Mouse (Mus musculus) cerebellum, adult 2 months (tissue): ENCODE data around the gene Rfx4. TPM values are rescaled to one million over a fixed set of nuclear protein-coding genes. Genes with fewer than 3 reads are reported as not detected.
A peak's percentile ranks its signal among the peaks of the same experiment; 100 is the strongest.

Experiments
- DNase-seq, 2 experiments: peaks; one replicate each; pipeline ENCODE4 v3.0.0; 2021
- H3K27ac ChIP-seq: fragments of 200-500 bp; 2 replicates; pipeline ENCODE4 v1.5.1; 2012; ENCODE audit warnings: low read length, control low read depth, inconsistent platforms; ENCODE audit not compliant: insufficient read depth
- H3K27me3 ChIP-seq: fragments of 200-500 bp; 2 replicates; pipeline ENCODE4 v1.6.1; 2012; ENCODE audit warnings: inconsistent platforms, mild to moderate bottlenecking, low read length, moderate library complexity; ENCODE audit not compliant: control insufficient read depth, insufficient read depth
- H3K4me1 ChIP-seq: fragments of 200-500 bp; 2 replicates; pipeline ENCODE4 v1.6.1; 2011; ENCODE audit warnings: low read length; ENCODE audit not compliant: control insufficient read depth, insufficient read depth
- H3K4me3 ChIP-seq: fragments of 200-500 bp; replicated peaks from 2 replicates; pipeline ENCODE3; 2011; ENCODE audit warnings: mild to moderate bottlenecking, low read depth, low read length, control low read depth; ENCODE audit not compliant: insufficient read depth
- CTCF ChIP-seq: fragments of 200-500 bp; IDR thresholded peaks from 2 replicates; pipeline ENCODE4 v1.5.1; 2011; ENCODE audit warnings: low read depth, mild to moderate bottlenecking, control low read depth, low read length, moderate library complexity, borderline replicate concordance; ENCODE audit not compliant: insufficient read depth
- POLR2A ChIP-seq: fragments of 200-500 bp; IDR thresholded peaks from 2 replicates; pipeline ENCODE4 v1.6.1; 2011; ENCODE audit warnings: low read length, control low read depth, borderline replicate concordance; ENCODE audit not compliant: insufficient read depth
- WGBS: fragments of 180-500 bp; shearing (Covaris S2); methylation state at CpG from one replicate; pipeline ENCODE4 v1.1.7; 2018; 5-methylcytosine and 5-hydroxymethylcytosine counted together
- polyA plus RNA-seq: library from polyadenylated mRNA; depleted of rRNA; stranded (reverse); fragments of >200 nt; gene quantifications from 2 replicates; pipeline ENCODE4 v1.2.3, GENCODE M21; 2012

Gene Rfx4
- polyA plus RNA-seq, 1 experiment: 16.9 TPM

DNA sequence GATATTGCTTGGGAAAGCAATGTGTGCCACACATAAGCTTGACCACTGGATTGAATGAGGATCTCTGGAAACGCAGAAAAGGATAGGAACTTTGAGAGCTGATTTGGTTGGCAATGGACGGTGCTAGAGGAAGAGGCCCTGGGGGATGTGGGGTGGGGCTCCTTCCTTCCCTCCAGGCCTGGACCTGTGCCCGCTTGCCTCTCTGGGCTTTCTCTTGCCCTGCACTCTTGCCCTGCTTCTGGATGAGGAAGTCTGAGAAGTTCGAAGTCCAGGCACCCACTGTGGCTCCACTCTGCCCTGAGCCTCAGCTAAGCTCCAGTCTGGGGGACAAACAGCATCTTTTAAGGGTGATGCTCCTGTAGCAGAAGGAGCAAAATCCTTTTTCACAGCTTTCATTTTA is 67.8 kb downstream of the Rfx4 start:
- H3K27ac ChIP-seq: no peak overlapping the region
- H3K27me3 ChIP-seq: no peaks in the 10 kb centered on the region; the same call in 1 of the 2 replicates
- 31% methylated on average over 4 of the region's 4 CpGs for WGBS

GRCm38 (mm10) chr10:84829009-84829408 is 73.1 kb downstream of the Rfx4 start:
- no peaks in the 10 kb centered on the region for H3K27me3 ChIP-seq
- TF ChIP-seq CTCF: no peak
- no peak for TF ChIP-seq POLR2A
- 90% methylated on average over 8 of the region's 8 CpGs for WGBS
- H3K4me1 ChIP-seq: no peaks in the 10 kb centered on the region
- H3K27ac ChIP-seq: no peak overlapping the region
- H3K4me3 ChIP-seq: no peak overlapping the region
- no peak for DNase-seq

More for the DNA sequence above, 67.8 kb downstream of the Rfx4 start:
- H3K4me3 ChIP-seq: no peak overlapping the region
- H3K4me1 ChIP-seq: no peaks in the 10 kb centered on the region
- no peak for TF ChIP-seq POLR2A
- TF ChIP-seq CTCF: no peak
- DNase-seq: no peak

- 56% methylated on average over 6 of the region's 6 CpGs for WGBS
- H3K27me3 ChIP-seq: no peaks in the 10 kb centered on the region
- no peak for TF ChIP-seq POLR2A
- TF ChIP-seq CTCF: 0 out of 2 replicates have a peak, but pooled peaks have one; percentile 4
- H3K4me1 ChIP-seq: no peaks in the 10 kb centered on the region
- no peak overlapping the region for H3K27ac ChIP-seq
- no peak for DNase-seq
- H3K4me3 ChIP-seq: no peak overlapping the region
Measured at GRCm38 (mm10) chr10:84835596-84835995, 79.7 kb downstream of the Rfx4 start.

- no peaks in the 10 kb centered on the region for H3K4me1 ChIP-seq
- no peak overlapping the region for H3K27ac ChIP-seq
- 21% methylated on average over 4 of the region's 4 CpGs for WGBS
- no peak overlapping the region for H3K4me3 ChIP-seq
- peak in 1 of 2 experiments; percentile 37 for DNase-seq
- no peaks in the 10 kb centered on the region for H3K27me3 ChIP-seq
- no peak for TF ChIP-seq POLR2A
- TF ChIP-seq CTCF: peak; percentile 44; the same call in 1 of the 2 replicates
Measured at GRCm38 (mm10) chr10:84836104-84836503, 80.2 kb downstream of the Rfx4 start.

- DNase-seq: no peak
- Histone ChIP-seq H3K27me3 (no peaks in the 10 kb centered on the region), H3K4me3 (no peak overlapping the region), H3K27ac (no peak overlapping the region), H3K4me1 (no peaks in the 10 kb centered on the region)
- no peak for TF ChIP-seq POLR2A
- no peak for TF ChIP-seq CTCF
- whole genome bisulfite sequencing: 89% methylated on average over 2 of the region's 2 CpGs
Measured at GRCm38 (mm10) chr10:84837355-84837754, 81.5 kb downstream of the Rfx4 start.

- WGBS: 80% methylated on average over 7 of the region's 7 CpGs
- H3K4me1 ChIP-seq: no peaks in the 10 kb centered on the region
- no peaks in the 10 kb centered on the region for H3K27me3 ChIP-seq
- H3K27ac ChIP-seq: no peak overlapping the region
- H3K4me3 ChIP-seq: no peak overlapping the region
- no peak for DNase-seq
- TF ChIP-seq POLR2A (no peak), CTCF (no peak)
Measured at GRCm38 (mm10) chr10:84838850-84839473, 83.1 kb downstream of the Rfx4 start.

DNA sequence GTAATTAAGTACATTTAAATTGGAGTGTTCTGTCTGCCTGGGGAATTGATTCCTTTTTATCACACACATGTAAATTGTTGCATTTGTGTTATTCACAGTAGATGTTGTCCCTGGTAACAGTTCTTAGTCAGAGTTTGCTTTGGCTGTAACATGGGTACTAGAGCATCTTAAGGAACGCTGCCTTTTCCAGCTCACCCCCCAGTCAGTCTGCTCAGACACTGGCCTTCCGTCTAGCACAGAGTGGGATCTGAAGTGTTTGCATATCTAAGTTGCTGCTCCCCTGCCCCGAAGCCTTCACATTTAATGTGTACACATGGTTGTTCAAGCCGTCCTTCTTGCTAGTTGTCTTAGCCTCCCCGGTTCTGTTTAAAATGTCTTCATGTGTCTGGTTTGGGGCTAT is 90.8 kb downstream of the Rfx4 start:
- WGBS: 73% methylated on average over 5 of the region's 5 CpGs
- no peak for TF ChIP-seq CTCF
- TF ChIP-seq POLR2A: no peak
- no peaks in the 10 kb centered on the region for H3K4me1 ChIP-seq

More for the DNA sequence above, 90.8 kb downstream of the Rfx4 start:
- Histone ChIP-seq H3K27ac (no peak overlapping the region), H3K4me3 (no peak overlapping the region), H3K27me3 (no peaks in the 10 kb centered on the region)
- no peak for DNase-seq
